Mouse (Mus musculus) testis, adult 2 months (tissue): Measurements from ENCODE around the gene Thg1l. TPM values are rescaled to one million over a fixed set of nuclear protein-coding genes. Genes with fewer than 3 reads are reported as not detected.

Experiments used
- H3K27ac ChIP-seq: fragments of 200-500 bp; 2 replicates; pipeline ENCODE4 v1.5.1; 2012; ENCODE audit warnings: low read depth, low read length; ENCODE audit not compliant: control insufficient read depth, insufficient read depth
- H3K27me3 ChIP-seq: fragments of 200-500 bp; 2 replicates; pipeline ENCODE4 v1.6.1; 2012; ENCODE audit warnings: mild to moderate bottlenecking, low read length, moderate library complexity; ENCODE audit not compliant: control insufficient read depth, insufficient read depth
- H3K36me3 ChIP-seq: fragments of 200-500 bp; 2 replicates; pipeline ENCODE4 v1.6.1; 2012; ENCODE audit warnings: mild to moderate bottlenecking, low read length; ENCODE audit not compliant: control insufficient read depth, insufficient read depth
- H3K4me1 ChIP-seq: fragments of 200-500 bp; 2 replicates; pipeline ENCODE4 v1.6.1; 2012; ENCODE audit warnings: low read length; ENCODE audit not compliant: control insufficient read depth, insufficient read depth
- H3K4me3 ChIP-seq: fragments of 200-500 bp; 2 replicates; pipeline ENCODE4 v1.5.1; 2012; ENCODE audit warnings: low read depth, mild to moderate bottlenecking, low read length, moderate library complexity, mixed read lengths; ENCODE audit not compliant: control insufficient read depth
- CTCF ChIP-seq: fragments of 200-500 bp; IDR thresholded peaks from 2 replicates; pipeline ENCODE4 v1.5.1; 2012; ENCODE audit warnings: low read depth, mild to moderate bottlenecking, inconsistent platforms, low read length, moderate library complexity; ENCODE audit not compliant: control insufficient read depth, insufficient read depth, insufficient replicate concordance
- POLR2A ChIP-seq: fragments of 200-500 bp; IDR thresholded peaks from 2 replicates; pipeline ENCODE4 v1.6.1; 2012; ENCODE audit warnings: low read depth, mild to moderate bottlenecking, inconsistent platforms, low read length, moderate library complexity; ENCODE audit not compliant: control insufficient read depth
- polyA plus RNA-seq: library from polyadenylated mRNA; depleted of rRNA; stranded (reverse); fragments of >200 nt; gene quantifications from 2 replicates; pipeline ENCODE4 v1.2.3, GENCODE M21; 2012

Gene Thg1l
- polyA plus RNA-seq, 1 experiment, result 32.5 TPM

DNA sequence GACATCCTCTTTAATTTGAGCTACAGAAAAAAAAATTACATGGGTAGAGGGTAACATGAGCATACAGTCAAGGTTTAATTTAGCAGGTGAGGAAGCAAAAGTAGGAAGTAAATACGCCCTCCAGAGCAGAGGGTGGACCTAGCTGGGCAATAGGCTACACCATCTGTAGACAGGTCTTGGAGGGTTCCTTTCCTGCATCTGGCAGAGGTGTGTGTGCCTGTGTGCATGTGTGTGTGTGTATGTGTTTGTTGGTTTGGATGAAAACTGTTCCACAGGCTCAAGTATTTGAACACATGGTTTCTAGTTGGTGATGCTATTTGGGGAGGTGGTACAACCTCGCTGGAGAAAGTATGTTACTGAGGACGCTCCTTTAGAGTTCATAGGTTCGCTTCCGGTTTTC, 18.3 kb upstream of the Thg1l start:
- H3K36me3 ChIP-seq, result no peaks in the 10 kb centered on the region
- TF ChIP-seq POLR2A (no peak), CTCF (no peak)
- H3K27me3 ChIP-seq, result no peaks in the 10 kb centered on the region
- H3K27ac ChIP-seq, result no peak overlapping the region
- H3K4me1 ChIP-seq, result no peaks in the 10 kb centered on the region
- no peak overlapping the region for H3K4me3 ChIP-seq

DNA sequence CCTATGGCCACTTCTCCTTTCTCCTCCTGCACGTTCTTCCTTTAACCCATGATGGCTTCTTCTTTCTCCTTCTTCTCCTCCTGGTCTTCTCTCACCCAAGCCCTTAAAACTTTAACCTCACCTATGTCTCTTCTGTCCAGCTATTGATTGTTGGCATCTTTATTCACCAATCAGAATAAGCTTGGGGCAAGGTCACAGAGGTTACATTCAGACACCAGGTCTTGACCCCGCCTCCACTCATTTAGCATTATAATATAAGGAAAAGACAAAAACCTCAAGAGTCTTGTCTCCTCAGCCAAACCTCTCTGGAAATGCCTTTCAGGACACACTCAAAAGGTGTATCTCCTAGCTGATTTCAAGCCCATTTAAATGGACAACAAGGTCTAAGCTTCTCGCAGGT, 13.2 kb upstream of the Thg1l start:
- TF ChIP-seq CTCF, result no peak
- TF ChIP-seq POLR2A, result no peak
- H3K27ac ChIP-seq, result no peak overlapping the region
- H3K27me3 ChIP-seq, result no peaks in the 10 kb centered on the region
- H3K36me3 ChIP-seq, result no peaks in the 10 kb centered on the region
- H3K4me1 ChIP-seq, result no peaks in the 10 kb centered on the region
- H3K4me3 ChIP-seq, result no peak overlapping the region

DNA sequence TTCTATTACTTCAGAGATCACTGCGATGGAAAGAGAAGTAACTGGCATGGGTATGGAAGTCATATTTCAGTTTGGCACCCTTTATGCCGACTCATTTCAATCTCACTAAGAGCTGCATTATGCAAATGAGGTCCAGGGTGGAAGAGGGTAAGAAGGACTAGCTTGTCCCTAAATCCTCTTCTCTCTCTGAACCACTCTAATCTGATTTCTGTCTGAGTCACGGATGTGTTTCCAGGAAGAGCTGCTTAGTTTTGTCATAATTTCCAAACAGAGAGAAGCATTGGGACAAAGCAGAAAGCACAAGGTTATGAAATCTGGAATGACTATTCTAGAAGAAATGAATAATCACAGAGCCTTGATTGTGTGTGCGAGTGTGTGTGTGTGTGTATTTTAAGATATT, 11.6 kb upstream of the Thg1l start:
- H3K36me3 ChIP-seq, result no peaks in the 10 kb centered on the region
- no peak overlapping the region for H3K27ac ChIP-seq
- H3K4me1 ChIP-seq, result no peaks in the 10 kb centered on the region
- H3K27me3 ChIP-seq, result no peaks in the 10 kb centered on the region
- TF ChIP-seq CTCF (no peak), POLR2A (no peak)
- H3K4me3 ChIP-seq, result no peak overlapping the region

DNA sequence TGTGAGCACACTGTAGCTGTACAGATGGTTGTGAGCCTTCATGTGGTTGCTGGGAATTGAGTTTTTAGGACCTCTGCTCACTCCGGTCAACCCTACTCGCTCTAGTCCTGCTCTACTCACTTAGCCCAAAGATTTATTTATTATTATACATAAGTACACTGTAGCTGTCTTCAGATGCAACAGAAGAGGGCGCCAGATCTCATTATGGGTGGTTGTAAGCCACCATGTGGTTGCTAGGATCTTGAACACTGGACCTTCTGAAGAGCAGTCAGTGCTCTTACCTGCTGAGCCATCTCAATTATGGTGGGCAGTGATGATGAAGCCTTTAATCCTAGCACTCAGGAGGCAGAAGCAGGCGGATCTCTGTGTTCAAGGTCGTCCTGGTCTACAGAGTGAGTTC, 4.7 kb upstream of the Thg1l start:
- TF ChIP-seq POLR2A (no peak), CTCF (no peak)

DNA sequence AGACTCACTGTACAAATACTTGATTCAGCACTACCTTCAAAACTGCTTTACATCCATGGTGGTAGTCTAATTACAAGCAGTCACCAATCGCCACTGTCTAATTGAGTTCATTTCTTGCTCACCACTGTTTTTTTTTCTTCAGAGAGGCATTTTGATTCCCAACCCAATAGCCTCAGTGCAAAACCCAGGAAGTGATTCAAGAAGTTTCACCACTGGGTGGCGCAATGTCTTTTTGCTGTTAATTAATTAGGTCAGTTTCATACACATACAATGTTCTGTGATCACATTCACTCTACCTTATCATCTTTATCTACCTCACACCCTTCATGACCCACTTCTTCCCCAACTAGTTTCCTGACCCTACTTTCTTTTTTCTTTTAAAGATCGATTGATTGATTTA, 4.3 kb upstream of the Thg1l start:
- Histone ChIP-seq H3K27me3 (no peaks in the 10 kb centered on the region), H3K4me1 (no peaks in the 10 kb centered on the region; the same call in 1 of the 2 replicates), H3K4me3 (no peak overlapping the region), H3K27ac (no peak overlapping the region), H3K36me3 (no peaks in the 10 kb centered on the region)
- TF ChIP-seq CTCF, result no peak
- TF ChIP-seq POLR2A, result no peak

More for the DNA sequence above, 4.7 kb upstream of the Thg1l start:
- Histone ChIP-seq H3K4me1 (no peaks in the 10 kb centered on the region), H3K4me3 (no peak overlapping the region), H3K27ac (no peak overlapping the region), H3K27me3 (no peaks in the 10 kb centered on the region), H3K36me3 (no peaks in the 10 kb centered on the region)

DNA sequence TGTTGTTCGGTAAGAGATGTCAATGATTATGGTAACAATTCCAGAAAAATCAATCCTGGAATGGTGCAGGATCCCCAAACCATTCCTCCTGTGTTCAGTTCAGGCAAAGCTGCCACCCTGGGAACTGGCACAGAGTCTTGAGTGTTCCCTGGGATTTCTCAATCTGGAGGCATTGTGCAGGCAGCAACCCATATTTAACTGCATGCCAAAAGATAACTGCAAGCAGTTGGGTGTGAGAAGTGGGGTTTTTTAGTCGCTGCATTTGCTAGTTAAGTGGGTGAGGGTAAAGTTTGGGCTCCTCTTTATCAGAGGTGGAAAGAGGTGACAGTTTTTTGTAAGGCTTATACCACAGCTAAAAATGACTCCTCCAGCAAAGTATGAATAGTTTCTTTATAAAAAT, 7.8 kb downstream of the Thg1l start:
- Histone ChIP-seq H3K4me1 (peaks cover 8% of the 10 kb centered on the region), H3K36me3 (peaks cover 2% of the 10 kb centered on the region), H3K27me3 (no peaks in the 10 kb centered on the region), H3K27ac (no peak overlapping the region), H3K4me3 (no peak overlapping the region)
- no peak for TF ChIP-seq CTCF
- no peak for TF ChIP-seq POLR2A

DNA sequence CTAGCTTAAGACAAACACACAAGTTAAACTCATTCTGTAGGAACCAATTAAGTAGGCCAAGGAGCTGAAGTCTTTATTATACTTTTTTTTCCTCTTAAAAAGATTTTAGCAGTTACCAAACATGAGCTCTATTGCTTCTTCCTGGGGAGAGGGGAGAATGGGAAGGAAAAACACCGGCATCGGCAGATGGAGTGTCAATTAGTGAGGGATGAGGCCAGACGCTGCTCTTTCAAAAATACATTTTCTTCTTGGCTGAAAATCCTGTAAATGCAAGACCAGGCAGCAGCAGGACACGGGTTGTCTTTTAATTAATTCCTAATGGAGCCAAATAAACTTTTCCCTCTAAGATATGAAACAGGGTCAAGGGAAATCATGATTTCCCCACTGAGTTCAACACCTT, 8.5 kb downstream of the Thg1l start:
- Histone ChIP-seq H3K27me3 (no peaks in the 10 kb centered on the region), H3K27ac (no peak overlapping the region), H3K4me3 (no peak overlapping the region), H3K36me3 (peaks cover 2% of the 10 kb centered on the region), H3K4me1 (peaks cover 8% of the 10 kb centered on the region)
- TF ChIP-seq CTCF (no peak), POLR2A (no peak)

DNA sequence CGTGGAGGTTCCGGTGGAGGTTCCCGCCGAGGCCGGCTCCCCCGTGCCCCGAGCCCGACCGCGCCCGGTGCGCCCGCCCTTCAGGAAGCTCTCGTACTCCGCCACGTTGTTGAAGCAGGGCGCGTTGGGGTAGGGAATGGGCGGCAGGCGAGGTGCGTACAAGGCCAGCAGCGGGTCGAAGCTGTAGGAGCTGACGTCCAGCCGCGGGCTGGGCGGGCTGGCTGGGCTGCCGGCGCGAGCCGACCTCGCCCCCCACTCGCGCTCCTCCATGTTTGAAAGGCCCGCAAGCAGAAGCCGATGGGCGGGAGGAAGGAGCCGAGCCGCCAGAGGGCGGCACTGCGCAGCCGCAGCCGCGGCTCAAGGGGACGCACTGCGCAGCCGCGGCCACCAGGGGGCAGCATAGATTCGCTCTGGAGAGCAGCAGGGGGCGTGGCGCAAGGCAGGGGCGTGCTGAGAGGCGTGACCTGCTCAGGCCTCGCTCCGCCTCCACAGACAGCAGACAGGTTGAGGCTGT, 10.6 kb downstream of the Thg1l start, which contains the start of gene Lsm11:
Gene Lsm11 (minus strand): TSS at position 293 of the 514 bp plus-strand sequence.
- H3K27me3 ChIP-seq, result no peaks in the 10 kb centered on the region
- peaks cover 8% of the 10 kb centered on the region for H3K4me1 ChIP-seq
- TF ChIP-seq POLR2A (peak; percentile 50), CTCF (peak; percentile 100)
- H3K36me3 ChIP-seq, result no peaks in the 10 kb centered on the region; the same call in 1 of the 2 replicates
- H3K4me3 ChIP-seq, result peak within 1 kb of the TSS; percentile 93
- H3K27ac ChIP-seq, result peak within 1 kb of the TSS; percentile 77
